Mouse (Mus musculus): Measurements from ENCODE around the gene Crybb1. TPM values are rescaled to one million over a fixed set of nuclear protein-coding genes. Genes with fewer than 3 reads are reported as not detected.

Gene Crybb1
- total RNA-seq (2021): 10 to 100 TPM; 16.1 to 17.5 TPM
- long read RNA-seq, experiment 1, partial matches to known transcripts: 2 of 3 reads
- long read RNA-seq, experiment 1, other reads (novel, unspliced or antisense): 0 of 3 reads
- long read RNA-seq, experiment 2, transcript Crybb1-201 (6 exons, 882 nt): major isoform, 7 of 9 reads
- long read RNA-seq, experiment 2, partial matches to known transcripts: 0 of 9 reads
- long read RNA-seq, experiment 2, other reads (novel, unspliced or antisense): 2 of 9 reads

- peak; percentile 60 to 79 for DNase-seq (ENCODE audit: low spot score in 2 of 2)
Measured at GRCm38 (mm10) chr5:112255426-112255825, at the start of gene Crybb1. Crybb1 (plus strand) TSS chr5:112255815.

- DNase-seq (ENCODE audit: low spot score in 2 of 2): no peak
Measured at GRCm38 (mm10) chr5:112206543-112207255, 48.9 kb upstream of the Crybb1 start.

GRCm38 (mm10) chr5:112208321-112208720 is 47.3 kb upstream of the Crybb1 start:
- DNase-seq (ENCODE audit: low spot score in 2 of 2): no peak

- DNase-seq (ENCODE audit: low spot score in 2 of 2): peak; percentile 67 to 73
Measured at GRCm38 (mm10) chr5:112210104-112210503, 45.5 kb upstream of the Crybb1 start.

- no peak for DNase-seq (ENCODE audit: low spot score in 2 of 2)
Measured at GRCm38 (mm10) chr5:112211911-112212310, 43.7 kb upstream of the Crybb1 start.

GRCm38 (mm10) chr5:112212711-112213264 is 42.8 kb upstream of the Crybb1 start:
- DNase-seq (ENCODE audit: low spot score in 2 of 2): no peak

GRCm38 (mm10) chr5:112213331-112214240 is 42.0 kb upstream of the Crybb1 start:
- DNase-seq (ENCODE audit: low spot score in 2 of 2): no peak

GRCm38 (mm10) chr5:112214419-112214818 is 41.2 kb upstream of the Crybb1 start:
- DNase-seq (ENCODE audit: low spot score in 2 of 2): peak; percentile 80 to 83

GRCm38 (mm10) chr5:112215291-112215751 is 40.3 kb upstream of the Crybb1 start:
- DNase-seq (ENCODE audit: low spot score in 2 of 2): peak; percentile 52 to 64

GRCm38 (mm10) chr5:112215801-112216251 is 39.8 kb upstream of the Crybb1 start:
- no peak for DNase-seq (ENCODE audit: low spot score in 2 of 2)

- no peak for DNase-seq (ENCODE audit: low spot score in 2 of 2)
Measured at GRCm38 (mm10) chr5:112216335-112216734, 39.3 kb upstream of the Crybb1 start.

GRCm38 (mm10) chr5:112217031-112217430 is 38.6 kb upstream of the Crybb1 start:
- no peak for DNase-seq (ENCODE audit: low spot score in 2 of 2)

- DNase-seq (ENCODE audit: low spot score in 2 of 2): no peak
Measured at GRCm38 (mm10) chr5:112218679-112219078, 36.9 kb upstream of the Crybb1 start.

- no peak for DNase-seq (ENCODE audit: low spot score in 2 of 2)
Measured at GRCm38 (mm10) chr5:112219398-112219797, 36.2 kb upstream of the Crybb1 start.

GRCm38 (mm10) chr5:112220203-112220602 is 35.4 kb upstream of the Crybb1 start:
- no peak for DNase-seq (ENCODE audit: low spot score in 2 of 2)

GRCm38 (mm10) chr5:112225591-112225990 is 30.0 kb upstream of the Crybb1 start:
- DNase-seq (ENCODE audit: low spot score in 2 of 2): no peak

- DNase-seq (ENCODE audit: low spot score in 2 of 2): peak in 1 of 2 experiments; percentile 53
Measured at GRCm38 (mm10) chr5:112227354-112227753, 28.3 kb upstream of the Crybb1 start.

GRCm38 (mm10) chr5:112227898-112228239 is 27.7 kb upstream of the Crybb1 start:
- DNase-seq (ENCODE audit: low spot score in 2 of 2): no peak

- peak; percentile 68 to 73 for DNase-seq (ENCODE audit: low spot score in 2 of 2)
Measured at GRCm38 (mm10) chr5:112228240-112229076, 27.2 kb upstream of the Crybb1 start.

- no peak for DNase-seq (ENCODE audit: low spot score in 2 of 2)
Measured at GRCm38 (mm10) chr5:112235806-112236205, 19.8 kb upstream of the Crybb1 start.

Measured in layer of hippocampus, postnatal 14 days (tissue).